Mouse (Mus musculus) ES-Bruce4 (cell line): Measurements from ENCODE around the gene Noto. TPM values are rescaled to one million over a fixed set of nuclear protein-coding genes. Genes with fewer than 3 reads are reported as not detected.

Experiments used
- H3K27ac ChIP-seq: 2 replicates; pipeline ENCODE4 v1.5.1; 2012; ENCODE audit warnings: low read length, inconsistent platforms; ENCODE audit not compliant: insufficient read depth
- H3K27me3 ChIP-seq: 2 replicates; pipeline ENCODE4 v1.6.1; 2012; ENCODE audit warnings: mild to moderate bottlenecking, low read length, inconsistent platforms; ENCODE audit not compliant: control insufficient read depth, poor library complexity, insufficient read depth, severe bottlenecking
- H3K36me3 ChIP-seq: 2 replicates; pipeline ENCODE4 v1.6.1; 2012; ENCODE audit warnings: inconsistent platforms, mild to moderate bottlenecking, low read length, moderate library complexity; ENCODE audit not compliant: control insufficient read depth, poor library complexity, insufficient read depth, severe bottlenecking
- H3K4me1 ChIP-seq: one replicate; pipeline ENCODE4 v1.8.1; 2011; ENCODE audit warnings: low read length; ENCODE audit not compliant: control insufficient read depth, insufficient read depth
- H3K4me3 ChIP-seq: 2 replicates; pipeline ENCODE4 v1.5.1; 2011; ENCODE audit warnings: low read depth, mild to moderate bottlenecking, low read length
- H3K9ac ChIP-seq: 2 replicates; pipeline ENCODE4 v1.6.1; 2012; ENCODE audit warnings: low read depth, mild to moderate bottlenecking, inconsistent platforms; ENCODE audit not compliant: poor library complexity, severe bottlenecking
- H3K9me3 ChIP-seq: replicated peaks from 2 replicates; pipeline ENCODE4 v1.6.1; 2012; ENCODE audit warnings: mild to moderate bottlenecking, low read length, inconsistent platforms; ENCODE audit not compliant: control insufficient read depth, poor library complexity, insufficient read depth, severe bottlenecking
- CTCF ChIP-seq: IDR thresholded peaks from one replicate; pipeline ENCODE4 v1.8.1; 2011; ENCODE audit warnings: low read depth, low read length
- EP300 ChIP-seq: IDR thresholded peaks from 2 replicates; pipeline ENCODE4 v1.6.1; 2011; ENCODE audit warnings: low read depth, low read length; ENCODE audit not compliant: insufficient read depth
- POLR2A ChIP-seq: IDR thresholded peaks from one replicate; pipeline ENCODE4 v1.8.1; 2011; ENCODE audit warnings: low read length; ENCODE audit not compliant: insufficient read depth
- polyA plus RNA-seq: library from polyadenylated mRNA; stranded (reverse); fragments of >200 nt; gene quantifications from 2 replicates; pipeline ENCODE4 v1.2.4, GENCODE M21; 2011; ENCODE audit warnings: low read depth; ENCODE audit not compliant: missing spikeins, insufficient read depth, insufficient read length

Gene Noto
- polyA plus RNA-seq, result not detected in 2 replicates

GRCm38 (mm10) chr6:85423836-85424379 is at the start of gene Noto:
Gene Noto, plus strand, starts transcription at chr6:85423886.
- H3K9ac ChIP-seq, result 0 out of 2 replicates have a peak within 1 kb of the TSS, but pooled peaks have one; percentile 17
- no peaks in the 10 kb centered on the region for H3K36me3 ChIP-seq
- no peaks in the 10 kb centered on the region for H3K9me3 ChIP-seq
- H3K4me1 ChIP-seq, result no peaks in the 10 kb centered on the region
- no peak within 1 kb of the TSS for H3K27ac ChIP-seq
- no peaks in the 10 kb centered on the region for H3K27me3 ChIP-seq
- H3K4me3 ChIP-seq, result peak within 1 kb of the TSS; percentile 16
- TF ChIP-seq POLR2A (no peak), EP300 (no peak), CTCF (no peak)

GRCm38 (mm10) chr6:85373951-85374733 is 49.5 kb upstream of the Noto start, which contains the start of gene Rab11fip5:
Gene Rab11fip5, minus strand, starts transcription at chr6:85374634.
- no peak for TF ChIP-seq EP300
- no peak for TF ChIP-seq CTCF
- TF ChIP-seq POLR2A, result no peak

GRCm38 (mm10) chr6:85374734-85375114 is 49.0 kb upstream of the Noto start:
- Histone ChIP-seq H3K36me3 (no peaks in the 10 kb centered on the region), H3K9me3 (no peaks in the 10 kb centered on the region), H3K4me1 (no peaks in the 10 kb centered on the region), H3K9ac (no peak overlapping the region), H3K27me3 (no peaks in the 10 kb centered on the region), H3K4me3 (peak overlapping the region; percentile 93), H3K27ac (no peak overlapping the region)
- TF ChIP-seq POLR2A (no peak), EP300 (no peak), CTCF (no peak)

More at GRCm38 (mm10) chr6:85373951-85374733, 49.5 kb upstream of the Noto start, which contains the start of gene Rab11fip5:
- no peaks in the 10 kb centered on the region for H3K9me3 ChIP-seq
- H3K4me1 ChIP-seq, result no peaks in the 10 kb centered on the region
- no peaks in the 10 kb centered on the region for H3K36me3 ChIP-seq
- H3K27me3 ChIP-seq, result no peaks in the 10 kb centered on the region
- no peak within 1 kb of the TSS for H3K27ac ChIP-seq
- H3K4me3 ChIP-seq, result peak within 1 kb of the TSS; percentile 93
- peak within 1 kb of the TSS; percentile 55 for H3K9ac ChIP-seq

- Histone ChIP-seq H3K4me3 (no peak overlapping the region), H3K27ac (no peak overlapping the region), H3K9me3 (no peaks in the 10 kb centered on the region), H3K27me3 (no peaks in the 10 kb centered on the region), H3K9ac (no peak overlapping the region), H3K36me3 (no peaks in the 10 kb centered on the region), H3K4me1 (no peaks in the 10 kb centered on the region)
- TF ChIP-seq CTCF (no peak), POLR2A (no peak), EP300 (no peak)
Measured at GRCm38 (mm10) chr6:85377066-85377734, 46.5 kb upstream of the Noto start.

GRCm38 (mm10) chr6:85377876-85378275 is 45.8 kb upstream of the Noto start:
- Histone ChIP-seq H3K27ac (no peak overlapping the region), H3K9ac (no peak overlapping the region), H3K9me3 (no peaks in the 10 kb centered on the region), H3K4me3 (no peak overlapping the region), H3K36me3 (no peaks in the 10 kb centered on the region), H3K4me1 (no peaks in the 10 kb centered on the region), H3K27me3 (no peaks in the 10 kb centered on the region)
- TF ChIP-seq CTCF (no peak), EP300 (no peak), POLR2A (no peak)
